Mouse (Mus musculus) kidney, adult 2 months (tissue): ENCODE measurements around the gene Smug1.

Experiments
- CTCF ChIP-seq: fragments of 200-500 bp; conservative IDR thresholded peaks from 2 replicates; pipeline ENCODE4 v1.5.1; 2011; ENCODE audit warnings: low read depth, mild to moderate bottlenecking, control low read depth, low read length, moderate library complexity, mixed read lengths; ENCODE audit not compliant: insufficient read depth, insufficient read length
- POLR2A ChIP-seq: fragments of 200-500 bp; IDR thresholded peaks from one replicate; pipeline ENCODE4 v1.6.1; 2011; ENCODE audit warnings: low read depth, low read length, control low read depth

- TF ChIP-seq CTCF (no peak), POLR2A (no peak)
Observed at GRCm38 (mm10) chr15:103165924-103166323, 968 bp downstream of the Smug1 start.
